Mouse (Mus musculus) lung, embryonic 14.5 days (tissue): ENCODE data around the gene Pex11b. TPM values are rescaled to one million over a fixed set of nuclear protein-coding genes. Genes with fewer than 3 reads are reported as not detected.
A peak's percentile ranks its signal among the peaks of the same experiment; 100 is the strongest.
"Not testable (repeated sequence)": the region's sequence is repeated elsewhere in the genome, so short reads cannot be mapped to it uniquely, and the experiment has no call there.

Source experiments
- ATAC-seq: fragments of 200-750 bp; cut with Nextera tagmentation; 2 replicates; pipeline ENCODE4 v1.8.0; 2017; ENCODE audit warnings: mild to moderate bottlenecking, moderate TSS enrichment, moderate library complexity; ENCODE audit not compliant: insufficient read depth
- DNase-seq: peaks from one replicate; pipeline ENCODE4 v3.0.0-alpha.2; 2015
- H3K27ac ChIP-seq: fragments of 300-500 bp; sonication (generic); 2 replicates; pipeline ENCODE4 v1.5.1; 2014; ENCODE audit warnings: low read depth, mild to moderate bottlenecking, moderate library complexity
- H3K27me3 ChIP-seq: fragments of 300-500 bp; sonication (generic); 2 replicates; pipeline ENCODE4 v1.6.1; 2014; ENCODE audit warnings: low read length, control low read depth; ENCODE audit not compliant: insufficient read depth
- H3K36me3 ChIP-seq: fragments of 300-500 bp; sonication (generic); 2 replicates; pipeline ENCODE4 v1.6.1; 2014; ENCODE audit warnings: control low read depth; ENCODE audit not compliant: insufficient read depth
- H3K4me1 ChIP-seq: fragments of 300-500 bp; sonication (generic); 2 replicates; pipeline ENCODE4 v1.6.1; 2014; ENCODE audit warnings: antibody characterized with exemption, control low read depth; ENCODE audit not compliant: insufficient read depth
- H3K4me2 ChIP-seq: fragments of 300-500 bp; sonication (generic); 2 replicates; pipeline ENCODE4 v1.6.1; 2014; ENCODE audit warnings: mild to moderate bottlenecking
- H3K4me3 ChIP-seq: fragments of 300-500 bp; sonication (generic); 2 replicates; pipeline ENCODE4 v1.5.1; 2014; ENCODE audit warnings: low read depth, low read length
- H3K9ac ChIP-seq: fragments of 300-500 bp; sonication (generic); 2 replicates; pipeline ENCODE4 v1.6.1; 2014
- H3K9me3 ChIP-seq: fragments of 300-500 bp; sonication (generic); 2 replicates; pipeline ENCODE4 v1.6.1; 2016; ENCODE audit warnings: low read depth, low read length, control low read depth
- CTCF ChIP-seq: IDR thresholded peaks from 2 replicates; pipeline ENCODE4 v1.5.1; 2016; ENCODE audit warnings: antibody characterized with exemption, low read depth
- WGBS: fragments of 180-500 bp; shearing (Covaris S2); extraction: QIAGEN DNeasy Blood & Tissue Kit; methylation state at CpG from one replicate; pipeline ENCODE4 v1.1.7; 2014; 5-methylcytosine and 5-hydroxymethylcytosine counted together
- polyA plus RNA-seq: library from polyadenylated mRNA; unstranded; fragments of >200 nt; fragmentation: Nextera tagmentation; extraction: Ambion mirVana; gene quantifications from 2 replicates; pipeline ENCODE4 v1.2.1, GENCODE M21; 2014

Pex11b gene
- polyA plus RNA-seq, 1 experiment from 2014 or later = 55.8 TPM

DNA sequence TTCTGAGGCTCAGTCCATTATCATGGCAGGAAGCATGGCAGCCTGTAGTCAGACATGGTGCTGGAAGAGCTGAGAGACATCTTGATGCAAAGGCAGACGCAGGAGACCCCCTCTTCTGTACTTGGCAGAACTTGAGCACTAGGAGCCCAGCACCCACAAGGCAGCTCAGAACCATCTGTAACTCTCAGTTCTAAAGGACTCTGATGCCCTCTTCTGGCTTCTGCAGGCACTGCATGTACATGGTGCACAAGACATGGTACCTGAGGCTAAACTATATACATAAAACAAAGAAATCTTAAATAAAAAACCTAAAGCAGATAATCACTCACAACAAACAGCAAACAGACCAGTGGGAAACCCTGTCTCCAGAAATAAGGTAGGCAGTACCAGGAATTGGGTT lies 4.0 kb downstream of the Pex11b start:
- no peak overlapping the region for H3K4me2 ChIP-seq

GRCm38 (mm10) chr3:96645018-96645649 lies 10.0 kb downstream of the Pex11b start, which contains the start of gene Itga10:
Itga10 (plus strand) TSS chr3:96645584.
- peaks cover 40% of the 10 kb centered on the region for H3K36me3 ChIP-seq
- H3K4me1 ChIP-seq = no peaks in the 10 kb centered on the region
- H3K4me3 ChIP-seq = no peak within 1 kb of the TSS
- no peaks in the 10 kb centered on the region for H3K27me3 ChIP-seq
- DNase-seq (peak; percentile 73), ATAC-seq (peak; percentile 41; the same call in 1 of the 2 replicates)
- H3K4me2 ChIP-seq = no peak within 1 kb of the TSS
- TF ChIP-seq CTCF = peak; percentile 64
- no peak within 1 kb of the TSS for H3K27ac ChIP-seq
- H3K9me3 ChIP-seq = no peaks in the 10 kb centered on the region
- H3K9ac ChIP-seq = no peak within 1 kb of the TSS
- 62% methylated on average over 7 of the region's 7 CpGs for WGBS

More for the DNA sequence above, 4.0 kb downstream of the Pex11b start:
- Histone ChIP-seq H3K4me1 (peaks cover 5% of the 10 kb centered on the region; the same call in 1 of the 2 replicates), H3K4me3 (no peak overlapping the region), H3K9me3 (no peaks in the 10 kb centered on the region), H3K27ac (no peak overlapping the region), H3K27me3 (no peaks in the 10 kb centered on the region), H3K9ac (no peak overlapping the region), H3K36me3 (peaks cover 57% of the 10 kb centered on the region)
- peak; percentile 81 for DNase-seq
- peak; percentile 74 for TF ChIP-seq CTCF
- no peak for ATAC-seq
- 73% methylated on average over 1 of the region's 1 CpGs for WGBS

DNA sequence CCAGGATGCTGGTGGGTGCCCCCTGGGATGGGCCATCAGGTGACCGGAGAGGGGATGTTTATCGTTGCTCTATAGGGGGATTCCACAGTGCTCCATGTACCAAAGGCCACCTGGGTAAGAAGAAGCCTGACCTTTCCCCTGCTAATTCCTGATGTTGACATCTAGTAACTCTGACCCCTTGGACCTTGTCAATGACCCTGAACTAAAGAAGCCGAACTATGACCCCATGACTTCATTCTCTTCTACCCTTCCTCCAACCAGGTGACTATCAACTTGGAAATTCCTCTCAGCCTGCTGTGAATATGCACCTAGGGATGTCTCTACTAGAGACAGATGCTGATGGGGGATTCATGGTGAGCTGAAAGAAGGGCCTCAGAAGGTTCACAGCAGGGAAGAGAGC lies 12.2 kb downstream of the Pex11b start:
- ATAC-seq = no peak
- Histone ChIP-seq H3K27me3 (no peaks in the 10 kb centered on the region), H3K4me1 (no peaks in the 10 kb centered on the region), H3K9me3 (no peaks in the 10 kb centered on the region), H3K9ac (no peak overlapping the region), H3K4me3 (no peak overlapping the region), H3K36me3 (peaks cover 21% of the 10 kb centered on the region), H3K27ac (no peak overlapping the region), H3K4me2 (no peak overlapping the region)
- DNase-seq = no peak
- WGBS = 76% methylated on average over 3 of the region's 3 CpGs
- no peak for TF ChIP-seq CTCF

- Histone ChIP-seq H3K27ac (no peak overlapping the region), H3K27me3 (no peaks in the 10 kb centered on the region), H3K9ac (no peak overlapping the region), H3K36me3 (0 out of 2 replicates have a peak, but pooled peaks cover 2% of the 10 kb centered on the region), H3K9me3 (no peaks in the 10 kb centered on the region), H3K4me1 (no peaks in the 10 kb centered on the region), H3K4me3 (no peak overlapping the region), H3K4me2 (no peak overlapping the region)
- ATAC-seq (no peak), DNase-seq (no peak)
- no peak for TF ChIP-seq CTCF
- WGBS = 79% methylated on average over 2 of the region's 2 CpGs
Observed at GRCm38 (mm10) chr3:96660901-96661300, 25.7 kb downstream of the Pex11b start.

DNA sequence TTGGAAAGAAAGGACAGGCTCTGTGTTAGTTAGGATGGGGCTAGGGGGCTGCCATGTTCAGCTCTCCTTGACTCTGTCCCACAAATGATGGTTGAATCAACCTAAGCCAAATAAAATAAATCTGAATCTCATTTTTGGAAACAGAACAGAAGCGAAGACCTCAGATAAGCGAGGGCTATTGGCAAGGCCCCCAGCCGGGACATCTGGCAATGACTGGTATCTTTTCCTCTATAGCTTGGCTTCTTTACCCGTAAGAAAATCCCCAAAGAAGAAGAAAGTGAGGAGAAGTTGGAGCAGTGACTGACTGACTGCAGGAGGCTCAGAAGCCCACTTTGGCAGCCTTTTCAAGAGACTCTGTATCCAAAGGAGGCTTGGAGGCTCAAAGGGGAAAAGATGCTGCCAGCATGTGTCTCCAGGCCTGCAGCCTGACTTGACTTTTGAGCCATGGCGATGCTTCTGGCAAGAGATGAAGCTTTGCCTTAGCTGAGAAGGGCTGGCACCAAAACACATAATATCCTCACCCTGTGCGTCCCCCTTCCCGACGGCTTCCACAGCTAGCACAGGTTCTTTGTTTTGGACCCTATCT lies 27.6 kb downstream of the Pex11b start:
- H3K4me3 ChIP-seq = no peak overlapping the region
- peak overlapping the region; percentile 62 for H3K4me2 ChIP-seq
- H3K4me1 ChIP-seq = no peaks in the 10 kb centered on the region
- ATAC-seq (no peak), DNase-seq (peak; percentile 14)
- no peak for TF ChIP-seq CTCF
- H3K27me3 ChIP-seq = no peaks in the 10 kb centered on the region
- no peak overlapping the region for H3K9ac ChIP-seq
- no peaks in the 10 kb centered on the region for H3K9me3 ChIP-seq
- WGBS = 34% methylated on average over 8 of the region's 8 CpGs
- H3K36me3 ChIP-seq = 0 out of 2 replicates have a peak, but pooled peaks cover 2% of the 10 kb centered on the region
- peak overlapping the region; percentile 46; the same call in 1 of the 2 replicates for H3K27ac ChIP-seq

GRCm38 (mm10) chr3:96663432-96664239 lies 28.5 kb downstream of the Pex11b start:
- H3K4me3 ChIP-seq = peak overlapping the region; percentile 21
- 0 out of 2 replicates have a peak overlapping the region, but pooled peaks have one; percentile 33 for H3K9ac ChIP-seq
- H3K9me3 ChIP-seq = no peaks in the 10 kb centered on the region
- 6% methylated on average over 15 of the region's 18 CpGs for WGBS
- no peaks in the 10 kb centered on the region for H3K27me3 ChIP-seq
- H3K4me2 ChIP-seq = peak overlapping the region; percentile 62
- peak; percentile 82 for TF ChIP-seq CTCF
- peak overlapping the region; percentile 46; the same call in 1 of the 2 replicates for H3K27ac ChIP-seq
- DNase-seq (peak; percentile 95), ATAC-seq (peak; percentile 94)
- no peaks in the 10 kb centered on the region for H3K36me3 ChIP-seq
- H3K4me1 ChIP-seq = no peaks in the 10 kb centered on the region

- WGBS = 83% methylated on average over 7 of the region's 7 CpGs
- not testable (repeated sequence) for H3K4me1 ChIP-seq, H3K36me3 ChIP-seq, H3K27me3 ChIP-seq, H3K9ac ChIP-seq, H3K4me3 ChIP-seq, DNase-seq, H3K9me3 ChIP-seq, ATAC-seq, H3K4me2 ChIP-seq, H3K27ac ChIP-seq
Observed at GRCm38 (mm10) chr3:96665732-96666363, 30.7 kb downstream of the Pex11b start.
